ENCODE assay signal across 14 mouse cellular contexts in genomic region chr3:129391888-129392813, GRCm38 (mm10). TPM values are rescaled to one million over a fixed set of nuclear protein-coding genes. Genes with fewer than 3 reads are reported as not detected.
DNase-seq lines count a peak whose midpoint lies in the region; ATAC-seq and TF ChIP-seq lines count a peak whose summit lies in the region.
"Had no signal": no experiment of that assay in that cellular context is flagged by ENCODE, and none has a peak within 500 bp of the region (broad histone marks: within the 10 kb centered on the region; RNA-seq: fewer than 3 reads in every experiment).

No protein-coding gene starts in this region.

- H3K4me2 ChIP-seq in forebrain, embryonic 14.5 days (ENCODE audit: low read length): no peak overlapping the region
- H3K4me2 ChIP-seq in forebrain, embryonic 16.5 days (ENCODE audit: low read length): no peak overlapping the region
- H3K4me2 ChIP-seq: limb, embryonic 12.5 days had no signal

- no peaks in the 10 kb centered on the region for H3K36me3 ChIP-seq in forebrain, embryonic 14.5 days (ENCODE audit: control insufficient read depth, insufficient read depth, low read length)
- H3K36me3 ChIP-seq in forebrain, embryonic 10.5 days (replicated peaks): no peaks in the 10 kb centered on the region
- H3K36me3 ChIP-seq in kidney, adult 2 months (ENCODE audit: control insufficient read depth, insufficient read depth, low read length): no peaks in the 10 kb centered on the region
- no peaks in the 10 kb centered on the region for H3K36me3 ChIP-seq in forebrain, embryonic 16.5 days (ENCODE audit: control insufficient read depth, insufficient read depth)
- H3K36me3 ChIP-seq: limb, embryonic 12.5 days had no signal

- H3K27ac ChIP-seq in forebrain, embryonic 14.5 days (ENCODE audit: low read depth, low read length): no peak overlapping the region
- no peak overlapping the region for H3K27ac ChIP-seq in forebrain, embryonic 10.5 days
- H3K27ac ChIP-seq in kidney, adult 2 months (ENCODE audit: insufficient read depth, low read depth, low read length): no peak overlapping the region
- H3K27ac ChIP-seq in forebrain, embryonic 16.5 days (ENCODE audit: low read length): no peak overlapping the region
- H3K27ac ChIP-seq: heart, adult 2 months; limb, embryonic 12.5 days had no signal

- H3K4me1 ChIP-seq in forebrain, embryonic 14.5 days (ENCODE audit: control insufficient read depth, insufficient read depth, low read length): no peaks in the 10 kb centered on the region
- peaks cover 10% of the 10 kb centered on the region for H3K4me1 ChIP-seq in forebrain, embryonic 10.5 days
- H3K4me1 ChIP-seq in kidney, adult 2 months (ENCODE audit: control insufficient read depth, insufficient read depth, low read length): no peaks in the 10 kb centered on the region; the same call in none of the 2 replicates
- H3K4me1 ChIP-seq in forebrain, embryonic 16.5 days (replicated peaks; ENCODE audit: control insufficient read depth, insufficient read depth, low read length): peaks cover 8% of the 10 kb centered on the region; the same call in 1 of the 2 replicates

- no peak overlapping the region for H3K4me3 ChIP-seq in forebrain, embryonic 14.5 days (ENCODE audit: low read depth, low read length)
- no peak overlapping the region for H3K4me3 ChIP-seq in forebrain, embryonic 10.5 days
- peak overlapping the region; percentile 58; the same call in 1 of the 2 replicates for H3K4me3 ChIP-seq in kidney, adult 2 months (ENCODE audit: insufficient read depth, low read depth, low read length)
- no peak overlapping the region for H3K4me3 ChIP-seq in forebrain, embryonic 16.5 days (replicated peaks; ENCODE audit: low read length)
- H3K4me3 ChIP-seq: heart, adult 2 months; limb, embryonic 12.5 days had no signal

- no peak for TF ChIP-seq CTCF in kidney, adult 2 months (conservative IDR thresholded peaks at IDR 0.05; ENCODE audit: insufficient read depth, insufficient read length, low read depth, low read length)

- peak; percentile 81 for ATAC-seq in forebrain, embryonic 14.5 days
- peak; percentile 69 for ATAC-seq in forebrain, embryonic 16.5 days
- ATAC-seq: intestine, embryonic 16.5 days had no signal

- no peak overlapping the region for H3K9ac ChIP-seq in forebrain, embryonic 14.5 days (ENCODE audit: low read length)
- H3K9ac ChIP-seq in forebrain, embryonic 16.5 days (replicated peaks; ENCODE audit: low read depth, low read length): no peak overlapping the region
- H3K9ac ChIP-seq: limb, embryonic 12.5 days had no signal

- peak; percentile 72 for DNase-seq in forebrain, embryonic 14.5 days (ENCODE audit: low spot score)
- DNase-seq in forebrain, embryonic 10.5 days (ENCODE audit: extremely low spot score, low spot score): no peak
- DNase-seq in kidney, adult 2 months: peak; percentile 5
- no peak for DNase-seq in kidney, adult 9 months
- DNase-seq in 3T3-L1 (ENCODE audit: low read depth, low spot score): peak; percentile 20
- no peak for DNase-seq in frontal cortex, postnatal 36 days (ENCODE audit: low spot score in 2 of 2)
- no peak for DNase-seq in thymus, postnatal 14 days
- DNase-seq: adrenal gland, adult 8-10 months; lung, postnatal 4 days; thymus, postnatal 4 days had no signal

- WGBS in forebrain, embryonic 14.5 days: 43% methylated on average over 14 of the region's 14 CpGs
- 74% methylated on average over 14 of the region's 14 CpGs for WGBS in forebrain, embryonic 10.5 days
- WGBS in kidney, adult 2 months: 39% methylated on average over 14 of the region's 14 CpGs
- 35% methylated on average over 14 of the region's 14 CpGs for WGBS in forebrain, embryonic 16.5 days

- no peaks in the 10 kb centered on the region for H3K27me3 ChIP-seq in forebrain, embryonic 14.5 days (replicated peaks; ENCODE audit: control insufficient read depth, insufficient read depth, low read length)
- no peaks in the 10 kb centered on the region for H3K27me3 ChIP-seq in forebrain, embryonic 10.5 days (ENCODE audit: poor library complexity, severe bottlenecking)
- no peaks in the 10 kb centered on the region; the same call in 1 of the 2 replicates for H3K27me3 ChIP-seq in kidney, adult 2 months (replicated peaks; ENCODE audit: control insufficient read depth, insufficient read depth, low read length)
- no peaks in the 10 kb centered on the region for H3K27me3 ChIP-seq in forebrain, embryonic 16.5 days (replicated peaks; ENCODE audit: control insufficient read depth, insufficient read depth, low read length)
- H3K27me3 ChIP-seq: limb, embryonic 12.5 days had no signal

- H3K9me3 ChIP-seq in forebrain, embryonic 14.5 days (replicated peaks; ENCODE audit: control insufficient read depth, low read length): no peaks in the 10 kb centered on the region
- peaks cover 6% of the 10 kb centered on the region; the same call in 1 of the 2 replicates for H3K9me3 ChIP-seq in forebrain, embryonic 10.5 days
- no peaks in the 10 kb centered on the region for H3K9me3 ChIP-seq in forebrain, embryonic 16.5 days (ENCODE audit: control insufficient read depth, low read length)

- no peak for TF ChIP-seq POLR2A in kidney, adult 2 months (IDR thresholded peaks at IDR 0.05; ENCODE audit: low read depth, low read length)

RNA-seq across cellular contexts. Expression of gene Enpep, which starts 59.6 kb away (rescaled TPM):
- polyA plus RNA-seq in forebrain, embryonic 14.5 days (2014; fragmentation: Nextera tagmentation; extraction: Ambion mirVana): 1.5 and 2.2 TPM in 2 replicates
- polyA plus RNA-seq in forebrain, embryonic 10.5 days (2016; fragmentation: Nextera tagmentation; extraction: Ambion mirVana): not detected in 2 replicates
- polyA plus RNA-seq in kidney, adult 2 months (2012; rRNA removed): 41.7 and 52.4 TPM in 2 replicates
- polyA plus RNA-seq in forebrain, embryonic 16.5 days (2015; fragmentation: Nextera tagmentation; extraction: Ambion mirVana): 1.7 and 3.3 TPM in 2 replicates

Comparison
In these comparisons a context has a peak if more than half of its experiments do, and no peak if none do; other contexts are left out.
1. DNase-seq: peak in forebrain, embryonic 14.5 days (single experiment), kidney, adult 2 months (single experiment) and 3T3-L1 (single experiment); none in forebrain, embryonic 10.5 days (single experiment), kidney, adult 9 months (single experiment), frontal cortex, postnatal 36 days (0 of 2) and thymus, postnatal 14 days (single experiment).